Mouse (Mus musculus) G1E (cell line): ENCODE measurements around the gene Zbp1.

Source experiments
- CTCF ChIP-seq: IDR thresholded peaks from 2 replicates; pipeline ENCODE4 v1.5.1; 2012; ENCODE audit warnings: low read depth, low read length, inconsistent platforms, mixed read lengths
- TAL1 ChIP-seq: conservative IDR thresholded peaks from 2 replicates; pipeline ENCODE4 v1.6.1; 2012; ENCODE audit warnings: low read depth, low read length, inconsistent platforms, mixed read lengths

DNA sequence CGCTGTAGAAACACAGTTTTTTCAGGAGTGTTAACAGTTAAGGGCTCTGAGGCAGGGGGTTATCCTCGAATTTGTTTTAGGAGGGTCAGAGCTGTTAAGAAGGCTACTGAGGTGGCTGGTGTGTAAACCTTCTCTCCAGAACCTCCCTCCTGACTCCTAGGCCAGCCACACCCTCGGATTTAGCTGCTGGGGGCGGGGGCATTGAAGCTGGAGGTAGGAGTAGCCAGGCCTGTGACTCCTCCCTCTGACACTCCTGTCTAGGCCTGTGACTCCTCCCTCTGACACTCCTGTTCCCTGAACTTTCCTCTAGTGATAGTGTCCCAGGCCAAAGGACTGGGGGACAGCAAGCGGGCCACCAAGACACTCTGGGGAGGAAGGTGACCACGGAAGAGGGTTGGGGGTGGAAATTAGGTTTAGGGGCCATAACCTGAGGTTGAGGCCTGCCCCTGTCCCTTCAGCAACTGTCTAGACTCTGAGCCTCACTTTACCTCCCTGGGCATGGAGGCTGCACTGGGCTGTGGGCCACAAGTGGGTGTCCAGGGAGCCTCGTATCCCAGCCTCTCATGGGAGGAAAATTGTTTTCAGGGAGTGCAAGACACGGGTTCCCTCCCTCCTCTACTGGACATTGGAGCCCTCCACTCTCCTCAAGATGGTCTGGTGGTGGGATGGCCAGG is 31.4 kb downstream of the Zbp1 start:
- TF ChIP-seq CTCF = no peak
- TF ChIP-seq TAL1 = no peak
